Mouse (Mus musculus): ENCODE results near the gene Itpr1. TPM values are rescaled to one million over a fixed set of nuclear protein-coding genes. Genes with fewer than 3 reads are reported as not detected.
A peak's percentile ranks its signal among the peaks of the same experiment; 100 is the strongest.

Gene Itpr1
- polyA plus RNA-seq, 1 experiment = 4.7 TPM

DNA sequence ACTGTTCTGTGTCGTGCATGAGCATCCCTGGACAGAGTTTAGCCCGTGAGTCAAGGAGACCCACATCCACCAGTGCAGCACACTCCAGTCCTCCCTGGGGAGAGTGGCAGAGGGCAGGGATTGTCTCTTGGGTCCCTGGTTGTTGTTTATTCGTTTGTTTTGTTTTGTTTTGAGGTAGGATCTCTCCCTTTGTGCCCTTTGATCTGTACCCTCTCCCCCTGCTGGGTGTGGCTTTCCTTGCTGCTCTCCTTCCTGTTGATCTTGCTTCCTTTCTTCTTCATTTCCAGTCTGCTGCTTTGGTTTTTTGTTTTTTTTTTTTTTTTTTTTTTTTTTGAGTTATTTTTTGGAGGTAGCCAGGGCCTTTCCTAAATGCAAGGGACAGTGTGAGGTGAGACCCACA is 299.2 kb downstream of the Itpr1 start:
- peaks cover 1% of the 10 kb centered on the region for H3K36me3 ChIP-seq (ENCODE audit: control insufficient read depth, insufficient read depth, low read length)
- no peak overlapping the region for H3K27ac ChIP-seq (ENCODE audit: insufficient read depth, low read depth, low read length)
- no peaks in the 10 kb centered on the region for H3K27me3 ChIP-seq (ENCODE audit: control insufficient read depth, insufficient read depth, low read length)
- no peak overlapping the region for H3K4me3 ChIP-seq (ENCODE audit: low read depth, low read length)
- peaks cover 6% of the 10 kb centered on the region for H3K4me1 ChIP-seq (ENCODE audit: control insufficient read depth, insufficient read depth, insufficient read length, low read length)
- 60% methylated on average over 3 of the region's 3 CpGs for WGBS
- no peak for TF ChIP-seq CTCF (IDR thresholded peaks at IDR 0.05; ENCODE audit: extremely low read depth, insufficient read length, insufficient replicate concordance, low read depth, low read length)
- TF ChIP-seq POLR2A (IDR thresholded peaks at IDR 0.05; ENCODE audit: low read depth, low read length) = no peak

DNA sequence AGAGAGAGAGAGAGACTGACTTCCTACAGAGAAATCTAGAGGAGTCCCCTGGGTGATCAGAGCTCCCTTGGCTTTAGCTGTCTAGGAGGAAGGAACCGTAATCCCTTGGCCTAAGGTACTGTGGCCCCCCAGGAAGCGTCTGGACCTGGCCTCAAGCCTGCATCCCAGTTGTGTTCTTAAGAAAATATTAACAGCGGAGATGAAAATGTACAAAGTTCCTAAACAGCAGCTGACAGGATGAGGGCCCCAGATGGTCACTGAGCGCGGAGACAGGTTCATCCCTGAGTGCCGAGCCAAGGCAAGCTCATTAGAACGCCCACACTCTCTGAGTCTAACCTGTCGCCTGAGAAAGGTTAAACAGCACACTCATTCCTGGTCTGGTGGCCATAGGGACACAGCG is 300.1 kb downstream of the Itpr1 start:
- H3K4me3 ChIP-seq (ENCODE audit: low read depth, low read length) = no peak overlapping the region
- TF ChIP-seq CTCF (IDR thresholded peaks at IDR 0.05; ENCODE audit: extremely low read depth, insufficient read length, insufficient replicate concordance, low read depth, low read length) = no peak
- 86% methylated on average over 9 of the region's 9 CpGs for WGBS

DNA sequence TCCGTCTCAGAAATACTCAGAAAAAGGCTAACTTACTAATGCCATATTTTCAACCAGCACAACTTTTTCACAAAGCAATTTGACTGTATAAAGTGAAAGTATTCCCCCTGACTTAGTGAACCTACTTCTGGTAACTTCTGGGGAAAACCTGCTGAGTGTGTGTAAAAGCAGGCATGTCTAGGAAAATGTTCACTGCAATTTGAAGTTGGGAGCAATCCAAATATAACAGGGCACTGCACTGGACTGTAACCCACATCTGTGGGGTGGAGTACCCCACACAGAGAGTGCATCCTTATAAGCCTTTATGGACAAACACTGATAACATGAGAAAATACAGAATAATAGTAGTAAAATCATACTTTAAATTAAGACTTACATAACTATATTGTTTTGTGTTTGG is 303.4 kb downstream of the Itpr1 start:
- no peak overlapping the region for H3K4me3 ChIP-seq (ENCODE audit: low read depth, low read length)
- WGBS = 96% methylated on average over 1 of the region's 1 CpGs

More for the DNA sequence above, 300.1 kb downstream of the Itpr1 start:
- peaks cover 1% of the 10 kb centered on the region for H3K36me3 ChIP-seq (ENCODE audit: control insufficient read depth, insufficient read depth, low read length)
- peaks cover 6% of the 10 kb centered on the region for H3K4me1 ChIP-seq (ENCODE audit: control insufficient read depth, insufficient read depth, insufficient read length, low read length)
- no peak overlapping the region for H3K27ac ChIP-seq (ENCODE audit: insufficient read depth, low read depth, low read length)
- no peaks in the 10 kb centered on the region for H3K27me3 ChIP-seq (ENCODE audit: control insufficient read depth, insufficient read depth, low read length)

DNA sequence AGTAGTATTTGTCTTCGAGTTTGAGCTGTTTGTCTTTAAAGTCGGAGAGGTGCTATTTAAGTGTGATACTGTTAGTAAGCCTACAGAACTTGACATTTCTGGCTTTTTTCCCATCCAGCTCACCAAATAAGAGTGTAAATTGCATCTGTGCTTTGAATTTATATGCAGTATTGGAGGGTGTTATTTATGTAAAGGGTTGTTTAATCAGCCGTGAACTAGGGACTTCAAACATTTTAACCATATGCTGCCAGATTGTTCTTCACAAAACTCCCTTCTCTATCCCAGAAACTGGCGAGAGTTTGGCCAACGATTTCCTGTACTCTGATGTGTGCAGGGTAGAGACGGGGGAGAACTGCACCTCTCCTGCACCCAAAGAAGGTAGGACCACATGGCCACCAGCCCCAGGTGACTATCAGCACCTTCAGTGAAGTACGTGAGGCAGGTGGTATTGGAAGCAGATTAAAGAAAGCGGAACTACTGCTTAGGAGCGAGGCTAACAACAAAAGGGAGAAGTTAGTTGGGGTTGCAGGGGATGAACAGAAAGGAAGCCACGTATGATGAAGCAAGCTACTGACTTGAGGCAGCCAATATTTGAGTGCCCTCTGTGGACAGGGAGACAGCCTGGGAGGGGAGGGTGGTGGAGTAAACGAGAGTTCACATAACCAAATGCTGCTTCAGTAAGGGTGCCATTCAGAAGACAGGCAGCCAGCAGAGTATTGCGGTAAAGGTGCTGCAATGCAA is 304.5 kb downstream of the Itpr1 start:
- TF ChIP-seq POLR2A (IDR thresholded peaks at IDR 0.05; ENCODE audit: low read depth, low read length) (no peak), CTCF (IDR thresholded peaks at IDR 0.05; ENCODE audit: extremely low read depth, insufficient read length, insufficient replicate concordance, low read depth, low read length) (no peak)
- no peak overlapping the region for H3K27ac ChIP-seq (ENCODE audit: insufficient read depth, low read depth, low read length)
- 76% methylated on average over 12 of the region's 12 CpGs for WGBS
- H3K27me3 ChIP-seq (ENCODE audit: control insufficient read depth, insufficient read depth, low read length) = no peaks in the 10 kb centered on the region
- H3K4me3 ChIP-seq (ENCODE audit: low read depth, low read length) = no peak overlapping the region
- peaks cover 3% of the 10 kb centered on the region for H3K4me1 ChIP-seq (ENCODE audit: control insufficient read depth, insufficient read depth, insufficient read length, low read length)
- H3K36me3 ChIP-seq (ENCODE audit: control insufficient read depth, insufficient read depth, low read length) = peaks cover 6% of the 10 kb centered on the region

More for the DNA sequence above, 303.4 kb downstream of the Itpr1 start:
- Histone ChIP-seq H3K36me3 (ENCODE audit: control insufficient read depth, insufficient read depth, low read length) (peaks cover 6% of the 10 kb centered on the region), H3K27me3 (ENCODE audit: control insufficient read depth, insufficient read depth, low read length) (no peaks in the 10 kb centered on the region), H3K27ac (ENCODE audit: insufficient read depth, low read depth, low read length) (no peak overlapping the region), H3K4me1 (ENCODE audit: control insufficient read depth, insufficient read depth, insufficient read length, low read length) (peaks cover 4% of the 10 kb centered on the region)
- TF ChIP-seq CTCF (IDR thresholded peaks at IDR 0.05; ENCODE audit: extremely low read depth, insufficient read length, insufficient replicate concordance, low read depth, low read length) (no peak), POLR2A (IDR thresholded peaks at IDR 0.05; ENCODE audit: low read depth, low read length) (no peak)

DNA sequence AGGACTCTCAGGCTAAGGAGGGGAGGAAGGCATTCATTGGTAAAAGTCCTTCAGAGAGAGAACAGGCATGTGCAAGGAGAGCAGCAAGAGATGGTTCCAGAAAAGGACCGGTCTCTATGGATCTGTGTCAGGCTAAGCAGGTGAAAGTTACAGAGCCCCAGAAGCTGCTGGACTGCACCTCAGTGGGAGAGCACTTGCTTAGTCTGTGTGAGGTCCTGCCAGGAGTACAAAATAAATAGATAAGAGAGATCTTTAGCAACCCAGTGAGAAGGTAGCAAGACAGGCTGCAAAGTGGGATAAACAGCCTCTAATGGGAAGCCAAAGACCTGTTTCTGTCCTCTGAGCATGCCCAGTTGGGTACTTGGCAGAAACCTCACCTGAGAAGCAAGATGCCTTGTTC is 305.1 kb downstream of the Itpr1 start:
- Histone ChIP-seq H3K36me3 (ENCODE audit: control insufficient read depth, insufficient read depth, low read length) (peaks cover 6% of the 10 kb centered on the region), H3K4me1 (ENCODE audit: control insufficient read depth, insufficient read depth, insufficient read length, low read length) (no peaks in the 10 kb centered on the region; the same call in 1 of the 2 replicates), H3K27me3 (ENCODE audit: control insufficient read depth, insufficient read depth, low read length) (no peaks in the 10 kb centered on the region), H3K27ac (ENCODE audit: insufficient read depth, low read depth, low read length) (peak overlapping the region; percentile 32; the same call in 1 of the 2 replicates), H3K4me3 (ENCODE audit: low read depth, low read length) (no peak overlapping the region)
- TF ChIP-seq POLR2A (IDR thresholded peaks at IDR 0.05; ENCODE audit: low read depth, low read length) = no peak
- no peak for TF ChIP-seq CTCF (IDR thresholded peaks at IDR 0.05; ENCODE audit: extremely low read depth, insufficient read length, insufficient replicate concordance, low read depth, low read length)
- WGBS = 65% methylated on average over 1 of the region's 1 CpGs

DNA sequence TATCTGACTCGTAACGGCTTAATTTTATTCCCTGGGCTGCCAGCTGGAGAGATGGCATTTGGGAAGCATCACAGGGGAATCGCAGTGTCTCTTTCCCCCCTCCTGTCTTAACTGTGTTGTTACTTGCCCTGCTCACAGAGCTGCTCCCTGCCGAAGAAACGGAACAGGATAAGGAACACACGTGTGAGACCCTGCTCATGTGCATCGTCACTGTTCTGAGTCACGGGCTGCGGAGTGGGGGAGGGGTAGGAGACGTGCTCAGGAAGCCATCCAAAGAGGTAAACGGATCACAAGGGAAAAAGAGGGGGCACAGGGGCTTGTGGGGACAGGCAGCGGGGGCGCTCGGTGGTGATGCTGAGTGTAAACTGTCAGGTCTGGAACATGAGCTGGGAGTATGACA is 305.7 kb downstream of the Itpr1 start:
- TF ChIP-seq CTCF (IDR thresholded peaks at IDR 0.05; ENCODE audit: extremely low read depth, insufficient read length, insufficient replicate concordance, low read depth, low read length) = no peak
- no peak for TF ChIP-seq POLR2A (IDR thresholded peaks at IDR 0.05; ENCODE audit: low read depth, low read length)
- peaks cover 8% of the 10 kb centered on the region for H3K36me3 ChIP-seq (ENCODE audit: control insufficient read depth, insufficient read depth, low read length)
- 86% methylated on average over 14 of the region's 14 CpGs for WGBS
- no peaks in the 10 kb centered on the region for H3K4me1 ChIP-seq (ENCODE audit: control insufficient read depth, insufficient read depth, insufficient read length, low read length)
- no peak overlapping the region for H3K4me3 ChIP-seq (ENCODE audit: low read depth, low read length)
- H3K27me3 ChIP-seq (ENCODE audit: control insufficient read depth, insufficient read depth, low read length) = no peaks in the 10 kb centered on the region
- H3K27ac ChIP-seq (ENCODE audit: insufficient read depth, low read depth, low read length) = no peak overlapping the region

DNA sequence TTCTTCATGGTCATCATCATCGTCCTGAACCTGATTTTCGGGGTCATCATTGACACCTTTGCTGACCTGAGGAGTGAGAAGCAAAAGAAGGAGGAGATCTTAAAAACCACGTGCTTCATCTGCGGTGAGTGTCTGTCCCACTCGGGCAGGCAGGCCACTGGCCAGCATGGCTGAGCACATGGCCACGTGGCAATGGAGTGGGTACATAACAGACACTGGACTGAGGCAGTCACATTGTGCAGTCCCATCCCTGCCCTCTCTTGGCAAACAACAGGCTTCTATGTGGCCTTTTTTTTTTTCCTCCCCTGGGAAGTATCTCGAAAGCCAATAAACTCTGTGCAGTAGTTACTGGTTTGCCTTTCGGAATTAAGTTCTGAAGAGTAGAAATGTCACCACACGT is 306.4 kb downstream of the Itpr1 start:
- no peaks in the 10 kb centered on the region for H3K4me1 ChIP-seq (ENCODE audit: control insufficient read depth, insufficient read depth, insufficient read length, low read length)
- H3K27me3 ChIP-seq (ENCODE audit: control insufficient read depth, insufficient read depth, low read length) = no peaks in the 10 kb centered on the region
- peaks cover 8% of the 10 kb centered on the region for H3K36me3 ChIP-seq (ENCODE audit: control insufficient read depth, insufficient read depth, low read length)
- H3K27ac ChIP-seq (ENCODE audit: insufficient read depth, low read depth, low read length) = no peak overlapping the region
- no peak for TF ChIP-seq POLR2A (IDR thresholded peaks at IDR 0.05; ENCODE audit: low read depth, low read length)
- no peak for TF ChIP-seq CTCF (IDR thresholded peaks at IDR 0.05; ENCODE audit: extremely low read depth, insufficient read length, insufficient replicate concordance, low read depth, low read length)
- WGBS = 86% methylated on average over 9 of the region's 9 CpGs
- H3K4me3 ChIP-seq (ENCODE audit: low read depth, low read length) = no peak overlapping the region
